Mouse (Mus musculus) embryonic facial prominence, embryonic 15.5 days (tissue): ENCODE measurements at regions not wholly inside any gene's neighbourhood (a gene's known extent, or its start where the extent isn't known, plus 50 kb on each side); places are given as distances from the start of the nearest gene placed in this dataset.

Experiments used
- ATAC-seq: fragments of 200-750 bp; cut with Nextera tagmentation; 2 replicates; pipeline ENCODE4 v1.8.0; 2017; ENCODE audit warnings: low read depth, moderate TSS enrichment; ENCODE audit not compliant: insufficient number of reproducible peaks, low FRiP score, low TSS enrichment
- H3K27ac ChIP-seq: fragments of 300-500 bp; sonication (generic); replicated peaks from 2 replicates; pipeline ENCODE4 v1.5.1; 2015; ENCODE audit warnings: mild to moderate bottlenecking, inconsistent platforms
- H3K27me3 ChIP-seq: fragments of 300-500 bp; sonication (generic); 2 replicates; pipeline ENCODE4 v1.6.1; 2015; ENCODE audit warnings: inconsistent platforms
- H3K36me3 ChIP-seq: fragments of 300-500 bp; sonication (generic); 2 replicates; pipeline ENCODE4 v1.6.1; 2015; ENCODE audit warnings: mild to moderate bottlenecking, inconsistent platforms
- H3K4me1 ChIP-seq: fragments of 300-500 bp; sonication (generic); 2 replicates; pipeline ENCODE4 v1.6.1; 2015; ENCODE audit warnings: inconsistent platforms
- H3K4me2 ChIP-seq: fragments of 300-500 bp; sonication (generic); replicated peaks from 2 replicates; pipeline ENCODE4 v1.6.1; 2015; ENCODE audit warnings: mild to moderate bottlenecking, inconsistent platforms
- H3K4me3 ChIP-seq: fragments of 300-500 bp; sonication (generic); replicated peaks from 2 replicates; pipeline ENCODE4 v1.5.1; 2015; ENCODE audit warnings: mild to moderate bottlenecking, inconsistent platforms
- H3K9ac ChIP-seq: fragments of 300-500 bp; sonication (generic); 2 replicates; pipeline ENCODE4 v1.6.1; 2015; ENCODE audit warnings: inconsistent platforms
- H3K9me3 ChIP-seq: fragments of 300-500 bp; sonication (generic); replicated peaks from 2 replicates; pipeline ENCODE4 v1.6.1; 2016; ENCODE audit warnings: inconsistent platforms
- WGBS: fragments of 180-500 bp; shearing (Covaris S2); methylation state at CpG from one replicate; pipeline ENCODE4 v1.1.7; 2015; 5-methylcytosine and 5-hydroxymethylcytosine counted together

DNA sequence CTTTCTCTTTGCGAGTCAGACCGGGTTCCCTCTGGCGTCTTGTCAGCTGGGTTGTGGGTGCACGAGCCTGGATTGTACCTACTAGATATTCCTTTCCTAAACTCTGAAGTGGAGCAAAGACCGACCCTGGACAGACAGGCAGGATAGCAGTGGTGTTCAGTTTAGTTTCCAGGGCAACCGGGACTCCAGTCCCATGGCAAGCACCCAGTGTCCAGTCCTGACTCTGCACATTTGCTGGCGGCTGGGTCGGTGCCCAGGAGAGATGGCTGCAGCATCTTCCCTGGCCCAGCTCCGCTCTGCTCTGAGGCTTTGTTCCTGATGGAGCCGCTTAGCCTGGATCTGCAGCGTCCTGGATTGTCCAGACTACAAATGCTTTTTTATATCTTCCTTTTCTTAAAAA, 188.1 kb upstream of the Map3k1 start:
- WGBS, result 79% methylated on average over 11 of the region's 11 CpGs
- Histone ChIP-seq H3K4me2 (no peak overlapping the region), H3K27ac (no peak overlapping the region), H3K9me3 (no peaks in the 10 kb centered on the region), H3K4me1 (peaks cover 13% of the 10 kb centered on the region), H3K4me3 (no peak overlapping the region), H3K27me3 (no peaks in the 10 kb centered on the region), H3K36me3 (no peaks in the 10 kb centered on the region), H3K9ac (no peak overlapping the region)
- ATAC-seq, result no peak

DNA sequence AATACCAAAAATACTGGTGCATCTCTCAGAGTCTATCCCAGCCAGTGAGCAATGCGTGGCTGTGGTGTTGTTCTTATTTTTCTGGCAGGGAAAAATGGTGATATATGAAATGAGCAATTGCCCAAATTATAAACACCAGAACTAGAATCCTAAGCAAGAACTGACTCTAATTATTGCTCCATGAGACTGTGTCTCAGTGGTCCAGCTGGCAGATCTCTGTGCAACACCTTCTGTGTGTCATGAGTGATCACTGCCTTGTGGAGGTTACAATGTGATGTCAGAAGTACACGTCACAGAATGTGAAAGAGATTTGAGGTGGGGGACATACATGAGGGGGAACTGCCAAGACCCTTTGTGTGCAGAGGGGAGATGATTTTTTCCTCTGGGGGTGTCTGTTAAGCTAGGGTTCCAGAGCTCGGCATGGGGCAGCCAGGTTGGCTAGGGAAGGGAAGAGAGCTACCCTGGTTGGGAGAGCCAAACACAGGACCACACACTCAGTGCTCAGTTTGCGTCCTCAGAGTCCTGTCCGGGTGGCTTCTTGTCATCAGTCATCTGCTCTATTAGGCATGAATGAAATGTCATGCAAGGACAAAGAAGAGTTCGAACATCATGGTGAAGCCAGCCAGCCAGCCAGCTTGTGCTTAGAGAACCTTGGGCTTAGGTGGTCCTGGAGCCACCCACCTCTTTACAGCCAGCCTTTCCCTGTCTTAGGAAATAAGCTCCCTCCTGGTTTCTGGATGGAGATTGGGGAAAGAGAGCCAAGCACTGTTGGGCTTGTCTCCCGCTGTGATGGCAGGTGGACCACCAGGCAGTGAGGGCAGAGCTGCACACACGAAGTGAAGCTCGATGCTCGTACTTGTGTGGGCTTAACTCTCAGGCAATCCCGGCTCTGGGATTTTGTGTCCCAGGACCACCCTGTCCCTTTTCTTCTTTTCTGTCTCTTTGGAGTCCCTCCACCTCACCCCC, 189.5 kb upstream of the Map3k1 start:
- 81% methylated on average over 11 of the region's 11 CpGs for WGBS
- no peaks in the 10 kb centered on the region for H3K27me3 ChIP-seq

DNA sequence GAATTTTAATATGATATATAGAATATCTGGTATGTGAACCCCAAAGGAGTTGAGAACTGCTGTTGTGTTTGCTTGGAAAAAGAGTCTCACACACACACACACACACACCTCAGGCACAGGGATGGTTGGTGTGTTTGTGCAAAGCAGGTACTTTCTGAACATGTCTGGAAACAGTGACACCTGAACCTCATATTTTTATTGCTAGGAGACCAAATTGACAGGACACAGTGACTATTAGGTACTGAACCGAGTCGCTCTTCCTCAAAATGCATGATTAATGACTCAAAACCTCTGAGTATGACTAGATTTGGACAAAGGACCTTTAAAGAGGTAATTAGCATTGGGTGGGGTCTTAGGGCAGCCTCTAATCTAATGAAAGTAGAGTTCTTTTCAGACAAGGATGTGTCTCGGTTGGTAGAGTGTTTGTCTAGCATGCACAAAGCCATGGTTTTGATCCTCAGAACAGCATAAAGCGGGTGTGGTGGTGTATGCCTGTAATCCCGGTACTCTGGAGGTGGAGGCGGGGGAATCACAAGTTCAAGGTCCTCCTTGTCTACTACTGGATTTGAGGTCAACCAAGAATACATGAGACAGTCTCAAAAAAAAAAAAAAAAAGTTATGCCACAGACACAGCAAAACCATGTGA, 191.0 kb upstream of the Map3k1 start:
- Histone ChIP-seq H3K27me3 (no peaks in the 10 kb centered on the region), H3K4me3 (no peak overlapping the region), H3K9ac (no peak overlapping the region), H3K4me2 (no peak overlapping the region), H3K4me1 (peaks cover 13% of the 10 kb centered on the region), H3K27ac (no peak overlapping the region), H3K9me3 (no peaks in the 10 kb centered on the region), H3K36me3 (no peaks in the 10 kb centered on the region)
- 87% methylated on average over 6 of the region's 6 CpGs for WGBS
- ATAC-seq, result no peak

More for the DNA sequence above, 189.5 kb upstream of the Map3k1 start:
- no peak for ATAC-seq
- Histone ChIP-seq H3K4me2 (no peak overlapping the region), H3K9me3 (no peaks in the 10 kb centered on the region), H3K4me1 (peaks cover 13% of the 10 kb centered on the region), H3K9ac (no peak overlapping the region), H3K4me3 (no peak overlapping the region), H3K36me3 (no peaks in the 10 kb centered on the region), H3K27ac (no peak overlapping the region)

DNA sequence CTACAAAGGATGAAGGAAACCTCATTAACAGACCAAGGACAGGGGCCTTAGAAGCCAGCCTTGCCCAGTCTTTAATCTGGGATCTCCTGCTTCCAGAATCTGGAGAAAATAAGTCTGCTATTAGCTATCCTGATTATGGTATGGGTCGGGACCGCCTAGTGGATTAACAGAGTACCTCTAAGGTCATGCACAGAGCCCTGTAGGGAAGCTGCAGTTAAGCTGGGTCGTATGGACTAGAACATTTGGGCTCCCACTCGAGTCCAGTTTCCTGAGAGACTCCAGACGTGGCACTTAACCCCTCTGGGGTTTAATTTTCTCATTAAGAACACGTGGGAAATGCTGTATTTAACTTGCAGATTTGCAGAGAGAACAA, 191.5 kb upstream of the Map3k1 start:
- Histone ChIP-seq H3K9me3 (no peaks in the 10 kb centered on the region), H3K4me2 (no peak overlapping the region), H3K9ac (no peak overlapping the region), H3K27ac (no peak overlapping the region), H3K36me3 (no peaks in the 10 kb centered on the region), H3K4me1 (peaks cover 13% of the 10 kb centered on the region), H3K27me3 (no peaks in the 10 kb centered on the region), H3K4me3 (no peak overlapping the region)
- no peak for ATAC-seq
- WGBS, result 52% methylated on average over 6 of the region's 6 CpGs

DNA sequence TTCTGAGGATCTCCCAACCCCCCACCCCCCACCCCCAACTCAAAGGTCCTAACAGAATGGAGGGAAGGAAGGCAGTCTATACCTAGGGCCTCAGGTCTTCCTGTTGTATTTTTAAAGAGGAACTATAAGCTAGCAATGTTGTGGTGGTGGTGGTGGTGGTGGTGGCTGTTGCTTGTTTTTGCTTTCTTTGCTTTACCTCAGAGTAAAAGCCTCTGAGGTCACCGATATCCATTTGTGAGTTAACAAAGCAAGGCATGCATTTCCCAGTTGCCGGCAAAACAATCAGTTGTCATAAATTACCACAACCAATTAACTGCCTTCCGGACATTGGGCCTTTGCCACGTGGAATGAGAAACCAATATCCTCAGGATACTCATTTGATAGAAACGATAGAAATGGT, 191.9 kb upstream of the Map3k1 start:
- Histone ChIP-seq H3K4me2 (no peak overlapping the region), H3K9me3 (no peaks in the 10 kb centered on the region), H3K4me1 (peaks cover 13% of the 10 kb centered on the region), H3K9ac (no peak overlapping the region), H3K4me3 (no peak overlapping the region), H3K27me3 (no peaks in the 10 kb centered on the region), H3K36me3 (no peaks in the 10 kb centered on the region), H3K27ac (no peak overlapping the region)
- 57% methylated on average over 5 of the region's 5 CpGs for WGBS
- ATAC-seq, result no peak

DNA sequence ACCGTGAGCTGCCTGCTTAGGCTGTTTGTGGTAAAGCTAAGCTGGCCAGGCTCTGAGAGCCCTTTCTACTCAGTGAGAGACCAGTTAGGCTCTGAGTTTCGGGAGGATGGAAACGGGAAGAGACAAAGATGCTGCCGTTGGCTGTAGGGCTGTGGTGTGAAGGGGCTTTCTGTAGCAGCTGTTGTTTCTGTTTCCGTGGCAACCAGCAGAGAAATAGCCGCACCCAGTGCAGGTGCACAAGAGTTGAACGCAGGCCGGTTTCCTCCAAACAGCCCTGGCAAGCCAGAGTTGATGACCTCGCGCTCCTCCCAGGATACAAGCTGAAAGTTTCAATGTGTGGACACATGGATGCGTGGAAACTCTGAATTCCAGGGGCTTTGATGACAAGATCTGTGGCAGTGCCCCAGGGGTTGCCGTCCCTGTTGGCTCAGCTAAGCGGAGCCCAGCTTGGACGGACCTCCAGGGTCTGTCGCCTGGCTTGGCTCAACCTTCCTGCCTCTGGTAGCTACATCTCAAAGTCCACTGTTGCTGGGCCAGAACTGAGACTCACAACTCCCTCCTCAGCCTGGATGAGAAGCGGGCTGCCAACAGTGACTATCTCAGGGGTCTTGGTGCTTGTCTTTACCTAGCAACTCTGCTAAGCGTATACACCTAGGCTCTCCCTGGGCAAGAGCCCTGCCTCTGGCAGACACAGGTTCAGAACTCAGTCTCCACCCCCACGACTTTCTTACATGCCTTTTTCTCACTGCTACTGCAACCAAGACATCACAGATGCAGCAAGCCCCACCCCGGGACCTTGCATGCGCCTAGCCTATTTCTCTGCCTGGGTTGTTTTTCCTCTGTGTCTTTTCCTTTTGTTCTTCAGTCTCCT, 192.6 kb upstream of the Map3k1 start:
- H3K4me2 ChIP-seq, result no peak overlapping the region
- H3K36me3 ChIP-seq, result no peaks in the 10 kb centered on the region
- WGBS, result 51% methylated on average over 20 of the region's 20 CpGs
- H3K27ac ChIP-seq, result no peak overlapping the region
- H3K27me3 ChIP-seq, result no peaks in the 10 kb centered on the region
- H3K9ac ChIP-seq, result no peak overlapping the region
- no peak overlapping the region for H3K4me3 ChIP-seq
- 0 out of 2 replicates have a peak, but pooled peaks have one; percentile 37 for ATAC-seq
- peaks cover 9% of the 10 kb centered on the region for H3K4me1 ChIP-seq
- no peaks in the 10 kb centered on the region for H3K9me3 ChIP-seq

DNA sequence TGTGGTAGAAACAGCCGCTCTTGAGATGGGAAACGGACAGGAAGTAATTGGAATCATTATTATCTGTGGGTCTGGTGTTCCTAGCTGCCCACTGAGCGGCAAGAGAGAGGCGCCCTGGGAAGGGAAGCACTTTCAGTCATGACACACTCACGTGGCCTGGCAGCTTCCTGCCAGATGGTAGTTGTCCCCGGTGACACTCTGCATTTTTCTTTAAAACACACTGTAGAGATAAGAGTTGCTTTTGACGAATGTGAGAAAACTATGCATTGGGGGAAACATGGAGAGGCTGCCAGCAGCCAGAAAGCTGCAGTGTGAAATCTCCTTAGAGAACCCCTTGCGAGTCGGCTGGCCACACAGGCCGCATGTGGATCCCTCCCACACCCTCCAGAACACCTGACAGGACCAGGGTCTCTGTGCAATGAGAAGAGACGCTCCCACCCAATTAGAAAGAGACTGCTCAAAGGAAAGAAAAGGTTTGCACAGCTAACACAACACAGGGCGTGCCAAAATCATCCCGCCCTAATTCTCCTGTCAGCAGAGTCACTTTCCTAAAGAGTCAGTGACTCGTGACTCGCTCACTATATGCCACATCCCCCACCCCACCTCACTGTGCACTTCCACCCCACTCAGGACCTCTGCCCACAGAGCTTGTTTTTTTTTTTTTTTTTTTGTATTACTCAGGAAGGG, 194.0 kb upstream of the Map3k1 start:
- Histone ChIP-seq H3K9me3 (no peaks in the 10 kb centered on the region), H3K9ac (no peak overlapping the region), H3K4me1 (peaks cover 9% of the 10 kb centered on the region), H3K27ac (no peak overlapping the region), H3K36me3 (no peaks in the 10 kb centered on the region), H3K4me2 (no peak overlapping the region), H3K4me3 (no peak overlapping the region), H3K27me3 (no peaks in the 10 kb centered on the region)
- no peak for ATAC-seq
- WGBS, result 51% methylated on average over 15 of the region's 15 CpGs

DNA sequence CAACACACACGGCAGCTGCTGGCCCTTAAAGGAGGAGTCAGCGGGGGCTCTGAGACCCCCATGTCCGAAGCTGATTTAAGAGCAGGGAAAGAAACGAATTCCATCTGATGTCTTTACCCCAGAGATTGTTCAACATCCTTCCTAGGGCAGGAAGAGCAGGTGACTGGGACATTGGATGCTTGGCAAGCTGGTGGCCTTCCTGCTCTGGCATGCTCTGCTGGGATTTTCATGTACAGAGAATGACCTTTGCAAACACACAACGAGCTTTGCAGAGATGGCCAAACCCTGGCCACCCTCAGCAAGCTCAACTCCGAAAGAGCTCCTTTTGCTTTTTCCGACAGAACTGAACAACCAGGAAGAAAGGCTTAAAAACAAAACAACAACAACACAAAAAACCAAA, 194.7 kb upstream of the Map3k1 start:
- H3K4me1 ChIP-seq, result peaks cover 9% of the 10 kb centered on the region
- 74% methylated on average over 7 of the region's 7 CpGs for WGBS
- ATAC-seq, result no peak
- H3K27me3 ChIP-seq, result no peaks in the 10 kb centered on the region
- H3K4me3 ChIP-seq, result no peak overlapping the region
- no peak overlapping the region for H3K9ac ChIP-seq
- H3K36me3 ChIP-seq, result no peaks in the 10 kb centered on the region
- no peak overlapping the region for H3K4me2 ChIP-seq
- no peak overlapping the region for H3K27ac ChIP-seq
- no peaks in the 10 kb centered on the region for H3K9me3 ChIP-seq

DNA sequence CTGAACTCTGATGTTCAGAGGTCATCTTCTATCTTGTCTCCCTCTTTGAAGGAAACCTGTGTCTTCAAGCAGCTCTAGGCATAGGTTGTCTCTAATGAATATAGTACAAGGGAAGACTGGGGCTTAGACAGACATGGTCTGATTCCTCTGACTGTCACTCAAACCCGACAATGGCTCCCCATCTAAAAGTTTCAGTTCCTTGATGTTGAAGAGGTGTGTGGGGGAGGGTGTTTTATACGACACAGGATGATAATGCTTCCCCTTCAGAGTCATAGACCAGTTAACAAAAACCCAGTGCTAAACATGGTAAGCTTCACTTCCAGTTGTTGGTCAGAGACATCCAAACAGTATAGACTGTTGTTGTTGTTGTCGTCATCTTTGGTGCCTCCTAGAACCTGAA, 195.3 kb upstream of the Map3k1 start:
- Histone ChIP-seq H3K36me3 (no peaks in the 10 kb centered on the region), H3K27me3 (no peaks in the 10 kb centered on the region), H3K9me3 (no peaks in the 10 kb centered on the region), H3K27ac (no peak overlapping the region), H3K9ac (no peak overlapping the region), H3K4me3 (no peak overlapping the region), H3K4me1 (peaks cover 9% of the 10 kb centered on the region), H3K4me2 (no peak overlapping the region)
- no peak for ATAC-seq
- WGBS, result 86% methylated on average over 3 of the region's 3 CpGs

DNA sequence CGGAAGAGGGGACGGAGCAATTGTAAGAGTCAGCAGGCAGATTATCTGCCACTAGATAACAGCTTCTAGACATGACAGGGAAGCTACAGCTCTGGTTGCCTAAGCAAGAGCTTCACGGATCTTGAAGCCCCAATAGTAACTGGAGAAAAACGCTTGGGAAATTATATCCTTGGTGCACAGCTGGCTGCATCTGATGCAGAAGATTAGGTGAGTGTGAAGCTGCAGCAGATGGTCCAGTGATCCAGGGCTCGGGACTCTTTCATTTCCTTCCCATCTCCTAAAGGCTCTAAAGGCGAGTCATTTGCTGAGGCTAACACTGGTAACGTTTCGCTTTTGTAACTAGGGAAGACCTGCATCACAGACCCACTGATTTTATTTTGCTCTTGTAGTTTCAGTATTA, 196.6 kb upstream of the Map3k1 start:
- H3K27me3 ChIP-seq, result no peaks in the 10 kb centered on the region
- WGBS, result 79% methylated on average over 8 of the region's 8 CpGs
- H3K4me2 ChIP-seq, result no peak overlapping the region
- no peak overlapping the region for H3K4me3 ChIP-seq
- H3K36me3 ChIP-seq, result no peaks in the 10 kb centered on the region
- H3K4me1 ChIP-seq, result peaks cover 9% of the 10 kb centered on the region
- H3K9ac ChIP-seq, result no peak overlapping the region
- H3K27ac ChIP-seq, result no peak overlapping the region
- H3K9me3 ChIP-seq, result no peaks in the 10 kb centered on the region
- no peak for ATAC-seq

DNA sequence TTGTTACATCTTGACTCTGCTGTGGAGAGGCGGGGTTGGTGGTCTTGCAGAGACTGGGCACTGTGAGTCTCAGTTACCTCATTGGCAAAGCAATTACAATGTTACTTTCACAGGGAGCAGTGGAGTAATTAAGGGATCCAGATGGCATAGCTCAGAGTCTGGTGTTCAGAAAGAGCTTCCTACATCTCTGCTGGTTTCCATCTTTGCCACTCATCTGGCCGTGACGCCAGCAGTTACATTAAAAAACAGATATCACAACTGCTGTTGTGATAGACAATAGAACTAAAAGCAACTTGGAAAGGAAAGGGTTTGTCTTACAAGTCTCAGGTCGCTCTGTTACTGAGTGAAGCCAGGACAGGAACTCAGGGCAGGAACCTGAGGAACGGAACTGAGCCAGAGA, 200.0 kb upstream of the Map3k1 start:
- H3K4me3 ChIP-seq, result no peak overlapping the region
- no peaks in the 10 kb centered on the region for H3K36me3 ChIP-seq
- no peak for ATAC-seq
- H3K9me3 ChIP-seq, result no peaks in the 10 kb centered on the region
- H3K9ac ChIP-seq, result no peak overlapping the region
- no peak overlapping the region for H3K27ac ChIP-seq
- WGBS, result 89% methylated on average over 5 of the region's 5 CpGs
- H3K4me2 ChIP-seq, result no peak overlapping the region
- no peaks in the 10 kb centered on the region for H3K27me3 ChIP-seq
- H3K4me1 ChIP-seq, result no peaks in the 10 kb centered on the region
